Mouse (Mus musculus) lung, postnatal 0 days (tissue): Measurements from ENCODE around the gene Rpp30.

ENCODE experiments used
- CTCF ChIP-seq: IDR thresholded peaks from 2 replicates; pipeline ENCODE4 v1.5.1; 2016; ENCODE audit warnings: antibody characterized with exemption, mild to moderate bottlenecking
- EP300 ChIP-seq: IDR thresholded peaks from 2 replicates; pipeline ENCODE4 v1.6.1; 2016; ENCODE audit warnings: antibody characterized with exemption, mild to moderate bottlenecking, control low read depth

DNA sequence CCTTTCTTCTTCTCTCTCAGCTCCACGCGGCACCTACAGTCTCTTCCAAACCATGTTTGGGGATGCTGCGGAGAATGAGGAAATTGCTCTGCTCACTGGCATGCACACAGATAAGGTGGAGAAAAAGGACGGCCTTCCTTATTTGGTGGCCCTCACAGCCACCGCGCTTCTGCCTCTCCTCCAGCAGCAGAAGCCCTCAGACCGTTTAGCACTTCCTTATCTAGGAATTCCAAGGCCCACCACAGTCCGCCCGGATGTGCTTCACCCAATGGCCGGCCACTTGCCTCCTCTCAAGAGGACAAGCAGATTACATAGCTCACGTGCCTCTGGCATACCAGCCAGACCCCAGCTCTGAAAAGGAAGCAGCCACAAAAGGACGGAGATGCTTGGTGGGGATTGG, 46.1 kb downstream of the Rpp30 start:
- no peak for TF ChIP-seq CTCF
- TF ChIP-seq EP300, result no peak
